Mouse (Mus musculus): ENCODE results near the gene Ccdc27.

DNA sequence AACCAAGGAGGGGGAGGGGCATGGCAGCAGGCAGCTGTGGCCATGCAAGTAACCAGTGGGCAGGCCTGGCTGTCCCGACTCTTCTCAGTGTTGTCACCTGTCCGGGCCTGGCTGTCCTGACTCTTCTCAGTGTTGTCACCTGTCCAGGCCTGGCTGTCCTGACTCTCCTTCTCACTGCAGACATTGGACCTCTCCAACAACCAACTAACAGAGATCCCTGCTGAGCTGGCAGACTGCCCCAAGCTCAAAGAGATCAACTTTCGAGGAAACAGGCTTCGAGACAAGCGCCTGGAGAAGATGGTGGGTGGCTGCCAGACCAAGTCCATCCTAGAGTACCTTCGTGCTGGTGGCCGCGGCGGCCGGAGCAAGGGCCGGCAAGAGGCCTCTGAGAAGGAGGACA lies 27.0 kb downstream of the Ccdc27 start:
- TF ChIP-seq CTCF (conservative IDR thresholded peaks at IDR 0.05 in 1 of 2, IDR thresholded peaks at IDR 0.05 in 1 of 2; ENCODE audit: low read depth in 2 of 2, low read length in 2 of 2), result no peak
- TF ChIP-seq EP300 (IDR thresholded peaks at IDR 0.05; ENCODE audit: low read length), result no peak
- no peak for TF ChIP-seq BHLHE40 (IDR thresholded peaks at IDR 0.05; ENCODE audit: low read depth, low read length)
- no peak for TF ChIP-seq GABPA (IDR thresholded peaks at IDR 0.05; ENCODE audit: insufficient replicate concordance, low read depth, low read length)
- no peak for TF ChIP-seq CHD2 (IDR thresholded peaks at IDR 0.05; ENCODE audit: low read length)
- no peak for TF ChIP-seq E2F4 (IDR thresholded peaks at IDR 0.05; ENCODE audit: insufficient replicate concordance, low read depth, low read length)
- TF ChIP-seq POLR2A (IDR thresholded peaks at IDR 0.05; ENCODE audit: low read depth, low read length), result no peak
- no peak for TF ChIP-seq ZC3H11A (IDR thresholded peaks at IDR 0.05; ENCODE audit: low read depth, low read length)
- TF ChIP-seq TCF12 (IDR thresholded peaks at IDR 0.05; ENCODE audit: low read depth, low read length), result no peak
- TF ChIP-seq USF1 (IDR thresholded peaks at IDR 0.05; ENCODE audit: low read depth, low read length), result no peak
- no peak for TF ChIP-seq CHD1 (IDR thresholded peaks at IDR 0.05; ENCODE audit: low read depth, low read length)
- no peak for TF ChIP-seq MAX (IDR thresholded peaks at IDR 0.05; ENCODE audit: low read length)
- TF ChIP-seq SIN3A (IDR thresholded peaks at IDR 0.05; ENCODE audit: low read length), result no peak

Data from CH12.LX (cell line).